Mouse (Mus musculus) limb, embryonic 15.5 days (tissue): ENCODE data around the gene Zmym4. TPM values are rescaled to one million over a fixed set of nuclear protein-coding genes. Genes with fewer than 3 reads are reported as not detected.
A peak's percentile ranks its signal among the peaks of the same experiment; 100 is the strongest.
"Not testable (repeated sequence)": the region's sequence is repeated elsewhere in the genome, so short reads cannot be mapped to it uniquely, and the experiment has no call there.

Experiments used
- ATAC-seq: fragments of 200-750 bp; cut with Nextera tagmentation; 2 replicates; pipeline ENCODE4 v1.8.0; 2017; ENCODE audit warnings: low read depth, moderate TSS enrichment; ENCODE audit not compliant: insufficient number of reproducible peaks, low FRiP score, low TSS enrichment
- H3K27ac ChIP-seq: fragments of 300-500 bp; sonication (generic); 2 replicates; pipeline ENCODE4 v1.5.1; 2015; ENCODE audit warnings: moderate library complexity, mild to moderate bottlenecking, inconsistent platforms
- H3K27me3 ChIP-seq: fragments of 300-500 bp; sonication (generic); 2 replicates; pipeline ENCODE4 v1.6.1; 2015; ENCODE audit warnings: inconsistent platforms
- H3K36me3 ChIP-seq: fragments of 300-500 bp; sonication (generic); 2 replicates; pipeline ENCODE4 v1.6.1; 2015; ENCODE audit warnings: inconsistent platforms
- H3K4me1 ChIP-seq: fragments of 300-500 bp; sonication (generic); 2 replicates; pipeline ENCODE4 v1.6.1; 2015; ENCODE audit warnings: inconsistent platforms
- H3K4me2 ChIP-seq: fragments of 300-500 bp; sonication (generic); 2 replicates; pipeline ENCODE4 v1.6.1; 2015; ENCODE audit warnings: mild to moderate bottlenecking, inconsistent platforms
- H3K4me3 ChIP-seq: fragments of 300-500 bp; sonication (generic); 2 replicates; pipeline ENCODE4 v1.5.1; 2015; ENCODE audit warnings: mild to moderate bottlenecking, inconsistent platforms
- H3K9ac ChIP-seq: fragments of 300-500 bp; sonication (generic); 2 replicates; pipeline ENCODE4 v1.6.1; 2015; ENCODE audit warnings: inconsistent platforms
- H3K9me3 ChIP-seq: fragments of 300-500 bp; sonication (generic); 2 replicates; pipeline ENCODE4 v1.6.1; 2016; ENCODE audit warnings: inconsistent platforms
- WGBS: fragments of 180-500 bp; shearing (Covaris S2); methylation state at CpG from one replicate; pipeline ENCODE4 v1.1.7; 2015; 5-methylcytosine and 5-hydroxymethylcytosine counted together
- polyA plus RNA-seq: library from polyadenylated mRNA; unstranded; fragments of >200 nt; fragmentation: Nextera tagmentation; extraction: Ambion mirVana; gene quantifications from 2 replicates; pipeline ENCODE4 v1.2.1, GENCODE M21; 2015

The Zmym4 gene
- polyA plus RNA-seq, 1 experiment from 2014 or later, result 17.2 TPM

DNA sequence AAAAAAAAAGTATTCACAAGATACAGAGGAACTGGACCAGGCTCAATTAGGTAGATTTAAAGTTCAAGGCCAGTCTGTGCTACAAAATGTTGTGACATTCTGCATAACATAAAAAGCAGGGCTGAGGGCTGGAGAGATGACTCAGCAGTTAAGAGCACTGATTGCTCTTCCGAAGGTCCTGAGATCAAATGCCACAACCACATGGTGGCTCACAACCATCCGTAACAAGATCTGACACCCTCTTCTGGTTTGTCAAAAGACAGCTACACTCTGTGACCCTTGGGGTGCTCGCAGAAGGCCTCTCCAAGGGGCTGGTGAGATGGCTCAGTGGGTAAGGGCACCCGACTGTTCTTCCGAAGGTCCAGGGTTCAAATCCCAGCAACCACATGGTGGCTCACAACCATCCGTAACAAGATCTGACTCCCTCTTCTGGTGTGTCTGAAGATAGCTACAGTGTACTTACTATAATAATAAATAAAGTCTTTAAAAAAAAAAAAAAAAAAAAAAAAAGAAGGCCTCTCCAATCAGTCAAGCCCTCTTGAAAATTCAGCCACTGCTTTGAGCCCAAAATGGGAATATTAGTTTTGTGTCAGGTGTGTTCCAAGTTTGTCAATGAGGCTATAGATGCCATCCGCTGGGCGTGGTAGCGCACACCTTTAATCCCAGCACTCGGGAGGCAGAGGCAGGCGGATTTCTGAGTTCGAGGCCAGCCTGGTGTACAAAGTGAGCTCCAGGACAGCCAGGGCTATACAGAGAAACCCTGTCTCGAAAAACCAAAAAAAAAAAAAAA is 16.0 kb upstream of the Zmym4 start:
- ATAC-seq, H3K36me3 ChIP-seq, H3K27me3 ChIP-seq, H3K4me3 ChIP-seq, H3K4me1 ChIP-seq, H3K9ac ChIP-seq, H3K9me3 ChIP-seq, H3K27ac ChIP-seq, H3K4me2 ChIP-seq: not testable (repeated sequence)
- WGBS, result 81% methylated on average over 12 of the region's 13 CpGs

DNA sequence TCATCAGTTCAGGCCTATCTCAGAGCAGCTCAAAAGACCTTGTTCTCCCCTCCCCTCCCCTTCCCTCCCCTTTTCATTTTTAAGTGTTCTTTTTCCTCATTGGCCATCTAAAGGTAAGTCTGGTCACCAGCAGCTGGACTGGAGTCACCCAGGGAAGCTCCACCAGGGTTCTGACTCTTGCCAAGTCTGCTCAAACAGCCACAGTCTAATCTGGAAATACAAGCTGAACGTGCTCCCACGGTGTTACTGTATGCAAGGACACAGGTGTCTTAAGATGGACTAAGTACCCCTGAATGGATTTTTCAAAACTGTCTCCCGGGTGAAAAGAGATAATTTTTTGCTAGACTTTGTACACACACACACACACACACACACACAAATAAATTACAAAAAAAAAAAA is 15.4 kb upstream of the Zmym4 start:
- H3K4me1 ChIP-seq, result no peaks in the 10 kb centered on the region
- H3K4me2 ChIP-seq, result no peak overlapping the region
- H3K9ac ChIP-seq, result no peak overlapping the region
- WGBS, result 62% methylated on average over 3 of the region's 3 CpGs
- no peak overlapping the region for H3K4me3 ChIP-seq
- H3K36me3 ChIP-seq, result no peaks in the 10 kb centered on the region
- H3K27ac ChIP-seq, result no peak overlapping the region
- no peaks in the 10 kb centered on the region for H3K9me3 ChIP-seq
- no peaks in the 10 kb centered on the region for H3K27me3 ChIP-seq
- no peak for ATAC-seq

DNA sequence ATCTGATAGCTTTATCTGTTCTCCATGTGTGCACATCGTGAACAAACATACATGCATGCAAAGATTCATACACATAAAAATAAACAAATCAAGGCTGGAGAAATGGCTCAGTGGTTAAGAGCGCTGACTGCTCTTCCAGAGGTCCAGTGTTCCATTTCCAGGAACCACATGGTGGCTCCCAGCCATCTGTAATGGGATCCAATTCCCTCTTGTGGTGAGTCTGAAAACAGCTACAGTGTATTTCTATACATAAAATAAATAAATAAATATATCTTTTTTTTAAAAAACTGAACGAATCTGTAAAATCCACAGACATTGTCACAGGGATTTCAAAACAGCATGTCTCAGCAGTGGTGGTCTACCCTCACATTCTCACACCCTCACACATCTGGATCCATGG is 10.8 kb upstream of the Zmym4 start:
- ATAC-seq, result no peak
- H3K4me1 ChIP-seq, result no peaks in the 10 kb centered on the region
- no peak overlapping the region for H3K4me2 ChIP-seq
- H3K9me3 ChIP-seq, result no peaks in the 10 kb centered on the region
- no peaks in the 10 kb centered on the region for H3K27me3 ChIP-seq
- no peak overlapping the region for H3K4me3 ChIP-seq
- H3K27ac ChIP-seq, result no peak overlapping the region
- H3K36me3 ChIP-seq, result no peaks in the 10 kb centered on the region
- no peak overlapping the region for H3K9ac ChIP-seq
- WGBS, result 72% methylated on average over 3 of the region's 3 CpGs

GRCm38 (mm10) chr4:126977467-126977866 is 9.5 kb upstream of the Zmym4 start:
- H3K27ac ChIP-seq, result no peak overlapping the region
- H3K4me1 ChIP-seq, result no peaks in the 10 kb centered on the region
- H3K9me3 ChIP-seq, result no peaks in the 10 kb centered on the region
- H3K4me3 ChIP-seq, result no peak overlapping the region
- no peaks in the 10 kb centered on the region for H3K27me3 ChIP-seq
- no peak overlapping the region for H3K9ac ChIP-seq
- no peak for ATAC-seq
- H3K36me3 ChIP-seq, result no peaks in the 10 kb centered on the region
- no peak overlapping the region for H3K4me2 ChIP-seq

DNA sequence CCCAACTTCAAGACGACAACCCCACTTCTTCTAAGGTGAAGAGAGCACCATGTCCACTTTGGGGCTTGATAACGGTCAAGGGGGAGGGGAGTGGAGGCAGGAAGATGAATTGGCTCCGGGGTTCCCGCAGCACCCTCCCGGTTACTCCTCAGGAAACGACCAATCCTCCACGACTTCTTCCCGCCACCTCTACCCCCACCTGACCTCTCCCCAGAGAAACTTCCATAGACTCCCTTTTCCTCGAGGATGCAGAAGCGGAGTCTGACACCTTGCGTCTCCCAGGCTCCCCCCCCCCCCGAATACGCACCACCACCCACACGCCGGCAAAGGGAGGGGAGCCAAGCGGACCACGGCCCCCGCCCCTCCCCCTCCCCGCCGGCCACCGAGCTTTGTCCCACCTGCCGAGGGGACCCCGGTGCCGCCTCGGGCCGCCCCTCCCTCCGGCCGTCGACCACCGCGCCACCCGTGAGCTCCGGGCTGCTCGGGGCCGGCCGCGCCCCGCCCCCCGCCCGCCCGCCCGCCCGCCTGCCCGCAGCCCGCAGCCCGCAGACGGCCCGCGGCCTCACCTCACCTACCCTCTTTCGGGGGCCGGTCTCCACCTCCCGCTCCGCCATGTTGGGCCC is 583 bp downstream of the Zmym4 start:
- Histone ChIP-seq H3K36me3 (no peaks in the 10 kb centered on the region), H3K9me3 (no peaks in the 10 kb centered on the region), H3K4me3 (peak overlapping the region; percentile 94), H3K9ac (peak overlapping the region; percentile 98), H3K4me1 (peaks cover 5% of the 10 kb centered on the region; the same call in 1 of the 2 replicates), H3K4me2 (peak overlapping the region; percentile 67), H3K27ac (peak overlapping the region; percentile 94), H3K27me3 (no peaks in the 10 kb centered on the region)
- ATAC-seq, result 0 out of 2 replicates have a peak, but pooled peaks have one; percentile 37
- 2% methylated on average over 24 of the region's 53 CpGs for WGBS

GRCm38 (mm10) chr4:126958682-126959081 is 9.3 kb downstream of the Zmym4 start:
- Histone ChIP-seq H3K9ac (no peak overlapping the region), H3K9me3 (no peaks in the 10 kb centered on the region), H3K4me3 (no peak overlapping the region), H3K27me3 (no peaks in the 10 kb centered on the region), H3K4me1 (peaks cover 11% of the 10 kb centered on the region; the same call in 1 of the 2 replicates), H3K4me2 (no peak overlapping the region), H3K36me3 (0 out of 2 replicates have a peak, but pooled peaks cover 5% of the 10 kb centered on the region), H3K27ac (no peak overlapping the region)
- ATAC-seq, result no peak

DNA sequence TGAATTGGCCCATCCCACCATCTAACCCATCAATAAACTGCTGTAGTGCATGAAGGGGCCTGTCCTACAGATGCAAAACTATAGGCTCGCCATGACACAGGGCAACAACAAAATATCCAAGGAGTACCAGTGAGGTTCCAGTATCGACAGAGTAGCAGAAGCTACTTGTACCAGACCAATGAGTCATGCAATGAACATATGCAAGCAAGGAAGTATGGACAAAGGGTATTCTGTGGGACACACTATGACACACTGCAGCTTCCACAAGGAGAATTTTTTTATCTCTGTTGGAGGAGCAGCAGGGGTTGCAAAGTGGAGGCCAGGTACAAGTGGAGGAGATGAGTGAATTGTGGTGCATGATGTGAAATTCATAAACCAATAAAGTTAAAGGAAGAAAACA is 9.7 kb downstream of the Zmym4 start:
- Histone ChIP-seq H3K9ac (no peak overlapping the region), H3K4me3 (no peak overlapping the region), H3K27ac (no peak overlapping the region), H3K9me3 (no peaks in the 10 kb centered on the region), H3K36me3 (0 out of 2 replicates have a peak, but pooled peaks cover 5% of the 10 kb centered on the region), H3K27me3 (no peaks in the 10 kb centered on the region), H3K4me2 (no peak overlapping the region), H3K4me1 (peaks cover 11% of the 10 kb centered on the region; the same call in 1 of the 2 replicates)
- WGBS, result 78% methylated on average over 2 of the region's 2 CpGs
- ATAC-seq, result no peak; the same call in 1 of the 2 replicates

GRCm38 (mm10) chr4:126957434-126957833 is 10.5 kb downstream of the Zmym4 start:
- WGBS, result 96% methylated on average over 3 of the region's 3 CpGs
- H3K36me3 ChIP-seq, result 0 out of 2 replicates have a peak, but pooled peaks cover 5% of the 10 kb centered on the region
- no peak overlapping the region for H3K27ac ChIP-seq
- H3K27me3 ChIP-seq, result no peaks in the 10 kb centered on the region
- peaks cover 11% of the 10 kb centered on the region; the same call in 1 of the 2 replicates for H3K4me1 ChIP-seq
- ATAC-seq, result no peak
- H3K9ac ChIP-seq, result no peak overlapping the region
- H3K4me3 ChIP-seq, result no peak overlapping the region
- H3K4me2 ChIP-seq, result no peak overlapping the region
- H3K9me3 ChIP-seq, result no peaks in the 10 kb centered on the region

DNA sequence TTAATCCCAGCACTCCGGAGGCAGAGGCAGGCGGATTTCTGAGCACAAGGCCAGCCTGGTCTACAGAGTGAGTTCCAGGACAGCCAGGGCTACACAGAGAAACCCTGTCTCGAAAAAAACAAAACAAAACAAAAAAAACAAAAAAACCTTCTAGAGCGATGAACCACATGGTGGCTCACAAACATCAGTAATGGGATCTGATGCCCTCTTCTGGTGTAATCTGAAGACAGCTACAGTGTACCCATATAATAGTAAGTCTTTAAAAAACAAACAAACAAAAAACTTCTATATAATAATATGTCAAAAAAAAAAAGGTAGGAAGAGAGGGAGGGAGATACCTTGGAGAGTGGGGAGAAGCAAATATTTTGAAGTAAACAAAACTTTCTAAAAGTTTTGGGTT is 17.1 kb downstream of the Zmym4 start:
- H3K9me3 ChIP-seq, H3K9ac ChIP-seq, H3K4me2 ChIP-seq, H3K4me1 ChIP-seq, H3K27ac ChIP-seq, H3K4me3 ChIP-seq, ATAC-seq, H3K27me3 ChIP-seq: not testable (repeated sequence)
- H3K36me3 ChIP-seq, result peaks cover 14% of the 10 kb centered on the region; the same call in 1 of the 2 replicates
- WGBS, result 93% methylated on average over 4 of the region's 4 CpGs

GRCm38 (mm10) chr4:126943421-126943820 is 24.5 kb downstream of the Zmym4 start:
- 94% methylated on average over 3 of the region's 3 CpGs for WGBS
- no peak for ATAC-seq
- Histone ChIP-seq H3K9ac (no peak overlapping the region), H3K9me3 (no peaks in the 10 kb centered on the region), H3K36me3 (peaks cover 17% of the 10 kb centered on the region), H3K4me3 (no peak overlapping the region), H3K27ac (no peak overlapping the region), H3K4me1 (no peaks in the 10 kb centered on the region), H3K4me2 (no peak overlapping the region), H3K27me3 (no peaks in the 10 kb centered on the region)

GRCm38 (mm10) chr4:126942846-126943245 is 25.1 kb downstream of the Zmym4 start:
- Histone ChIP-seq H3K27me3 (no peaks in the 10 kb centered on the region), H3K4me2 (no peak overlapping the region), H3K4me1 (no peaks in the 10 kb centered on the region), H3K36me3 (peaks cover 17% of the 10 kb centered on the region), H3K9ac (no peak overlapping the region), H3K27ac (no peak overlapping the region), H3K9me3 (no peaks in the 10 kb centered on the region), H3K4me3 (no peak overlapping the region)
- 98% methylated on average over 3 of the region's 3 CpGs for WGBS
- no peak for ATAC-seq

DNA sequence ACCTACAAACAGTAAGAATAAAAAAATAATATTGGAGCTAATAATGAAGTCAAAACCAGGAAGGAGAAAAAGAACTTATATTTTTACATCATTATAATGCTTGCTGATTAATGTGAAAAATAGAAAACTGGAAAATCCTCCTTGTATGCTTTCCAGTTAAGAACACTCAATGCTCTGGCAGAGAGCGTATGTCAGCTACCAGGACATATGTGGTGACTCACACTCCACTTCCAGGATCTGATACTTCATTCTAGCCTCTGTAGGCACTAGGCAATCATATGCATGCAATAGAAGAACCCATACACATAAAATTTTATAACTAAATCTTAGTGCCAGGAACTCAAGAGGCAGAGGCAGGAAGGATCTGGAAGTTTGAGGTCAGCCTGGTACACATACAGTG is 40.2 kb downstream of the Zmym4 start:
- Histone ChIP-seq H3K4me3 (no peak overlapping the region), H3K27ac (no peak overlapping the region), H3K27me3 (no peaks in the 10 kb centered on the region), H3K9ac (no peak overlapping the region), H3K4me1 (no peaks in the 10 kb centered on the region), H3K9me3 (no peaks in the 10 kb centered on the region), H3K4me2 (no peak overlapping the region), H3K36me3 (peaks cover 9% of the 10 kb centered on the region)
- no peak for ATAC-seq
- WGBS, result 77% methylated on average over 1 of the region's 1 CpGs
